Mouse (Mus musculus) heart, postnatal 0 days (tissue): Measurements from ENCODE around the gene Trpm5. TPM values are rescaled to one million over a fixed set of nuclear protein-coding genes. Genes with fewer than 3 reads are reported as not detected.

Experiments
- ATAC-seq: fragments of 200-750 bp; cut with Nextera tagmentation; 2 replicates; pipeline ENCODE4 v1.8.0; 2017; ENCODE audit warnings: low read depth, moderate number of reproducible peaks, moderate library complexity; ENCODE audit not compliant: insufficient read depth
- DNase-seq: peaks from one replicate; pipeline ENCODE4 v3.0.0-alpha.2; 2016; ENCODE audit warnings: low spot score
- H3K27ac ChIP-seq: fragments of 300-500 bp; sonication (generic); 2 replicates; pipeline ENCODE4 v1.5.1; 2014; ENCODE audit warnings: low read depth, mild to moderate bottlenecking
- H3K27me3 ChIP-seq: fragments of 300-500 bp; sonication (generic); 2 replicates; pipeline ENCODE4 v1.6.1; 2014; ENCODE audit warnings: low read length, mixed read lengths; ENCODE audit not compliant: control insufficient read depth, insufficient read depth
- H3K36me3 ChIP-seq: fragments of 300-500 bp; sonication (generic); replicated peaks from 2 replicates; pipeline ENCODE4 v1.6.1; 2014; ENCODE audit warnings: low read length, mixed read lengths; ENCODE audit not compliant: control insufficient read depth, insufficient read depth
- H3K4me1 ChIP-seq: fragments of 300-500 bp; sonication (generic); 2 replicates; pipeline ENCODE4 v1.6.1; 2014; ENCODE audit warnings: antibody characterized with exemption; ENCODE audit not compliant: control insufficient read depth, insufficient read depth
- H3K4me2 ChIP-seq: fragments of 300-500 bp; sonication (generic); 2 replicates; pipeline ENCODE4 v1.6.1; 2014; ENCODE audit warnings: low read depth, mild to moderate bottlenecking, low read length, moderate library complexity
- H3K4me3 ChIP-seq: fragments of 300-500 bp; sonication (generic); 2 replicates; pipeline ENCODE4 v1.5.1; 2014; ENCODE audit warnings: low read depth, low read length
- H3K9ac ChIP-seq: fragments of 300-500 bp; sonication (generic); replicated peaks from 2 replicates; pipeline ENCODE4 v1.6.1; 2014; ENCODE audit warnings: low read depth, low read length, mixed read lengths
- H3K9me3 ChIP-seq: fragments of 300-500 bp; sonication (generic); replicated peaks from 2 replicates; pipeline ENCODE4 v1.6.1; 2016; ENCODE audit warnings: low read length; ENCODE audit not compliant: control insufficient read depth
- CTCF ChIP-seq: IDR thresholded peaks from 2 replicates; pipeline ENCODE4 v1.5.1; 2016; ENCODE audit warnings: antibody characterized with exemption, control low read depth, low read depth
- EP300 ChIP-seq: IDR thresholded peaks from 2 replicates; pipeline ENCODE4 v1.6.1; 2016; ENCODE audit warnings: antibody characterized with exemption, low read depth
- WGBS: fragments of 180-500 bp; shearing (Covaris S2); extraction: QIAGEN DNeasy Blood & Tissue Kit; methylation state at CpG from one replicate; pipeline ENCODE4 v1.1.7; 2014; 5-methylcytosine and 5-hydroxymethylcytosine counted together
- polyA plus RNA-seq: library from polyadenylated mRNA; unstranded; fragments of >200 nt; fragmentation: Nextera tagmentation; extraction: Ambion mirVana; gene quantifications from 2 replicates; pipeline ENCODE4 v1.2.1, GENCODE M21; 2015
- total RNA-seq: library from RNA; depleted of rRNA; stranded (reverse); fragments of >200 nt; gene quantifications from 2 replicates; pipeline ENCODE4 v1.2.3, GENCODE M21; 2014; ENCODE audit warnings: low replicate concordance

Gene Trpm5
- total and polyA plus RNA-seq, 2 experiments from 2014 or later, result 0.61 to 1.6 TPM

GRCm38 (mm10) chr7:143106062-143106461 is 11.6 kb upstream of the Trpm5 start, which contains the start of gene Kcnq1:
Gene Kcnq1 (plus strand): TSS chr7:143106362.
- no peak for ATAC-seq

DNA sequence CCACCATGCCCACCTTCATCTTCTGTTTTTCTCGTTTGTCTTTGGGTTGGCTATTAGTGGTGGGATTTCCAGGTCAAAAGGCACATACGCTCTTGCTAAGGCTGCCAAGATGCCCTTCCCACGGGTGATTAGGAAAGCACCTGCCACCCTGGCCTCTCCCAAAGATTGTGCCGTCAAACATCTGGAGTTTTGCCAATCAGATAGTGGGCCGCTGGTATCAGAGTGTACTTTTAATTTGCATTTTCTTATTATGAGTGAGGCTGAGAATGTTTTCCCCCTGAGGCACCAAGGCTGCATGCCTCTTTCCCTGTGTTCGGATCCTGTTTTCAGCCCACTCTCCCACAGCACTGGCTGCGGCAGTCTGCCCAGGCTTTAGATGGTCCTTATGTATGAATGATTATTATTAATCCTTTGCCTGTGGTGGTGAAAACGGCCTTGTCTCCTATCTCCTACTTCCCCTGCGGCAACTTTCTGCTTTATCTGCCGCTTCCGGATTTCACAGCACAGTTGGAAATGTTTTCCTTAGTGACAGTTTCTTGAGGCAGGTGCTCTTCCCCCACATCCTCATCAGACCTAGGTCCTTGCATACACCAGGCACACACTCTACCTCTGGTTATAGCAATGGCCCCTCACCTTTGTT is 10.9 kb upstream of the Trpm5 start:
- H3K9me3 ChIP-seq, result no peaks in the 10 kb centered on the region
- peaks cover 28% of the 10 kb centered on the region for H3K4me1 ChIP-seq
- H3K27me3 ChIP-seq, result 0 out of 2 replicates have a peak, but pooled peaks cover 4% of the 10 kb centered on the region
- no peak overlapping the region for H3K4me2 ChIP-seq
- H3K36me3 ChIP-seq, result no peaks in the 10 kb centered on the region
- no peak for ATAC-seq
- 48% methylated on average over 11 of the region's 11 CpGs for WGBS
- no peak overlapping the region for H3K9ac ChIP-seq
- no peak overlapping the region for H3K27ac ChIP-seq
- TF ChIP-seq CTCF, result no peak
- TF ChIP-seq EP300, result no peak
- no peak overlapping the region for H3K4me3 ChIP-seq
- no peak for DNase-seq

More at GRCm38 (mm10) chr7:143106062-143106461, 11.6 kb upstream of the Trpm5 start, which contains the start of gene Kcnq1:
- WGBS, result 78% methylated on average over 4 of the region's 4 CpGs
- Histone ChIP-seq H3K4me2 (peak within 1 kb of the TSS; percentile 96), H3K9me3 (no peaks in the 10 kb centered on the region), H3K27ac (peak within 1 kb of the TSS; percentile 96), H3K4me3 (peak within 1 kb of the TSS; percentile 72), H3K27me3 (0 out of 2 replicates have a peak, but pooled peaks cover 4% of the 10 kb centered on the region), H3K9ac (peak within 1 kb of the TSS; percentile 77), H3K4me1 (peaks cover 29% of the 10 kb centered on the region), H3K36me3 (no peaks in the 10 kb centered on the region)
- TF ChIP-seq EP300 (no peak), CTCF (no peak)
- no peak for DNase-seq

DNA sequence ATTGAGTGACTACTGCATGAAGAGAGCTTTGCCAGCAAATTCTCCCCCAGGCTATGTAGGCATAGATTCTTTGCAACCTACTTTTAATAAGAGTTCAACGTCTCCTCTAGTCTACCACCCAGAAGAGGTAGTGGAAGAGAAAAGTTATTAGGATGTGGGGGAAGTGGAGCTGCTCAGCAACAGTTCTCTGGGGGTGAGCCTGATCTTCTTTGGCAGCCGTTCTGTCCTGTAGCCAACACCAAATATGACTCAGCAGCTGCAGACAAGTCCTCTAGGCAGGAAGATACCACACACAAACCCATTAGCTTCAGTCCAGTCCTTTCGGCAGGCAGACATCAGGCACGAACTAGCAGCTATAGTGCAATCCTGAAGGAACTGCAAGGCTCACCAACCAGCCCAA is 6.3 kb upstream of the Trpm5 start:
- 41% methylated on average over 4 of the region's 4 CpGs for WGBS
- Histone ChIP-seq H3K4me2 (no peak overlapping the region), H3K9me3 (no peaks in the 10 kb centered on the region), H3K27me3 (no peaks in the 10 kb centered on the region), H3K4me1 (0 out of 2 replicates have a peak, but pooled peaks cover 11% of the 10 kb centered on the region), H3K27ac (no peak overlapping the region), H3K9ac (no peak overlapping the region), H3K4me3 (no peak overlapping the region), H3K36me3 (no peaks in the 10 kb centered on the region)
- DNase-seq (no peak), ATAC-seq (no peak)
- TF ChIP-seq CTCF, result no peak
- no peak for TF ChIP-seq EP300

DNA sequence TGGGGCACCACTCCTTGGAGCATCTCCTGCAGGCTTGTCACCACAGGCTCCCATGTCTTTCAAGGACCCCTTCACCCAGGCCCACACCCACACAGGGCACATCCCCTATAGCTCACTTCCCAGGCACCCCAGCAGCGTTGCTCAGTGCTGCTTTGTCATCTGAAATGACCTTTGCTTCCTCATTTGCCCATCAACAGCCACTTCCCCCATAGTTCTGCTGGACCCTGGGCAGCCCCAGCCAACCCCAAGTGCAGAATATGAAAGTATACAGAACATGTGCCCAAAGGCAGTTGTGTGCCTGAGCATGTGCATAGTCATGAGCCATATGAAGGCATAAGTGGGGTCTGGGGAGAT is 1.1 kb upstream of the Trpm5 start:
- no peak for TF ChIP-seq EP300
- Histone ChIP-seq H3K4me2 (no peak overlapping the region), H3K4me3 (no peak overlapping the region), H3K27ac (no peak overlapping the region), H3K9me3 (no peaks in the 10 kb centered on the region), H3K36me3 (no peaks in the 10 kb centered on the region), H3K4me1 (0 out of 2 replicates have a peak, but pooled peaks cover 5% of the 10 kb centered on the region), H3K9ac (no peak overlapping the region), H3K27me3 (no peaks in the 10 kb centered on the region)
- WGBS, result 58% methylated on average over 1 of the region's 1 CpGs
- ATAC-seq (no peak), DNase-seq (no peak)

GRCm38 (mm10) chr7:143093847-143094246 is 595 bp downstream of the Trpm5 start:
- ATAC-seq, result no peak
- no peak for TF ChIP-seq EP300
- Histone ChIP-seq H3K9ac (no peak overlapping the region), H3K4me3 (no peak overlapping the region), H3K36me3 (no peaks in the 10 kb centered on the region), H3K4me2 (no peak overlapping the region), H3K27me3 (no peaks in the 10 kb centered on the region), H3K4me1 (no peaks in the 10 kb centered on the region), H3K27ac (no peak overlapping the region), H3K9me3 (no peaks in the 10 kb centered on the region)
- no peak for DNase-seq
- 78% methylated on average over 3 of the region's 3 CpGs for WGBS

- Histone ChIP-seq H3K36me3 (no peaks in the 10 kb centered on the region), H3K27me3 (no peaks in the 10 kb centered on the region), H3K4me1 (no peaks in the 10 kb centered on the region), H3K4me2 (no peak overlapping the region), H3K9me3 (no peaks in the 10 kb centered on the region), H3K27ac (no peak overlapping the region), H3K4me3 (no peak overlapping the region), H3K9ac (no peak overlapping the region)
- ATAC-seq, result peak; percentile 69
- DNase-seq, result peak; percentile 30
- WGBS, result 40% methylated on average over 4 of the region's 4 CpGs
- TF ChIP-seq CTCF (peak; percentile 72), EP300 (no peak)
These were observed 7.3 kb downstream of the Trpm5 start for GRCm38 (mm10) chr7:143087070-143087579.
